Mouse (Mus musculus) kidney, postnatal 4 days (tissue): Measurements from ENCODE around the gene Ago3.

Source experiments
- DNase-seq, 2 experiments: peaks; one replicate each; pipeline ENCODE4 v3.0.0; 2021; ENCODE audit warnings: mixed read lengths in 2 of 2

Ago3 gene

DNA sequence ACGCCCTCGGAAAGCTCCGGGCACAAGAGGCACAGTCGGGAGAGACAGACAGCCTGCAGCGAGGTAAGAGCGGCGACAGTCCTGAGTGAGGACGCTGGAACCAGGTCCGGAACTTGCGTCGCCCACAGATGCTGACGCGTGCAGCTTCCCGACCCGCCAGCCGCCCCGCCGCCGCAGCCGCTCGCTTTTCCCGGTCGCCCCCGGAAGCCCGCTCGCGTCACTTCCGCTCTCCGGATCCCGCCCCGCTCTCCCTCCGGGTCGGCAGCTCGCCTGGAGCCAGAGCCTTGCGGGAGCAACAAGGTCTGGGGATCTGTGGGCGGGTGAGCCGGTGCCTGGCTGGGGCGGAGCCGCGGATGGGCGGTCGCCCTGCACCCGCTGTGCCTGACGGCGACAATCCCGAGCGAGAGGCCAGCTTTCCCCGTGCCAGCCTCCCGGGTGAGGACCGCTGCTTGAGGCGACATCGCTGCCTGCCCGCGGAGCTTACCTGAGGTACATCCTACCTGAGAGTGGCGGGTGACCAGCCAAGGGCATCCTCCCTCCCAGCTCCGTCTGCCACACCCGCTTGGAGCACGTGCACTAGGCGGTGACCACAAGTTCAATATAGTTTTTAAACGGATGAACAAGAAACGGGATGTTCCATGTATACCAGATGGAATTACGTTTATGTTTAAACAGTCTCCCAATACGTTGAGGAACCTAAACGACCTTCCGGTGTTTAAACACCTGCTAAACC, at the start of gene Ago3:
Ago3 (minus strand) TSS at position 210 of the 733 bp plus-strand sequence.
- peak; percentile 96 to 97 for DNase-seq

DNA sequence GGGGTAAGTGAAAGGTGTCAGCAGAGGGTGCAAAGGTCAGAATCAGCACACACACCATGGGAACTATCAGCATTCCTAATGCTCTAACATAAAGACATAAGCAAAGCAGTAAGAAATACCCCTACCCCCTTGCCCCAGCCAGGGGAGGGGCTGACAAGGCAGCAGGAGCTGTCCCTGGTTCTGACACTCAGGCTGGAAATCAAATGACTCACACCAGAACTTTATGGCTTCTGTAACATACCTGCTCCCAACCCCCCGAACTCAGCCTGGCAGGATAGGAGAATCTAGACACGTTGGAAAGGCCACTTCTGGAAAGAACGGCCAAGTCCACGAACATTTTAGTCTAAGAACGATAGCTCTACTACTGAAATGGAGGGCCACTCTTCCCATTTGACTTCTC, 43.7 kb upstream of the Ago3 start:
- DNase-seq = peak; percentile 44 to 55

GRCm38 (mm10) chr4:126469334-126469733, 40.0 kb upstream of the Ago3 start:
- no peak for DNase-seq

- DNase-seq = no peak
These were observed 39.6 kb upstream of the Ago3 start for GRCm38 (mm10) chr4:126468925-126469324.

DNA sequence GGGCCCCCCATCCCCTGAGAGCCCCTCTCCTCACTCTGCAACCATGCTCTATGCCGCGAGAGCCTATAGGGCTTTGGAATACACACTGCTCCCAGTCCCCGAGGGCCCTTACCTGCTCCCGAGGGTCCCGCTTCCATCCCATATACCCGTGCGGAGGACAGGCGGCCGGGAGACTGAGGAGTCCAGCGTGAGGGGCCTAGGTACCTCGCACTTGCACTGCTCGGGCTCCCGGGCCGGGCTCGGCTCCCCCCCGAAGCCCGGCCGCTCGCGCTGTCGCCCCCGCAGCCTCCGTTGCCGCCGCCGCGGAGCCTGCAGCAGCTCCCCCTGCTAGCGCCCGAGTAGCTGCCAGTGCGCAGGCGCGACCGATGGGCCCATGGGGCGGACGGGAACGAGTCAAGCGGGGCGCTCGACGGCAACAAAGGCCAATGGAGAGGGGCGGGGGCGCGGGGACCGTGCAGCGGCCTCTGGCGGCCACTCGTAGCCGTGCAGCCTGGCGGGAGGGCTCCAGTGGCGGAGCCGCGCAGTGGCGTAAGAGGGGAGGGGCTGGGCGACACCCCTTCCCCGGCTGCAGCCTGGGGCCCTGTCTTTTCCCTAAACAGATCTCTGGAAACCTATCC, 39.0 kb upstream of the Ago3 start, which contains the start of gene Ago1:
Ago1 (minus strand) TSS at position 299 of the 617 bp plus-strand sequence.
- DNase-seq = peak; percentile 96 to 97

- DNase-seq = peak; percentile 80 to 89
These were observed 38.4 kb upstream of the Ago3 start for GRCm38 (mm10) chr4:126467721-126468284.

GRCm38 (mm10) chr4:126466251-126466750, 36.9 kb upstream of the Ago3 start:
- peak; percentile 7 for DNase-seq

GRCm38 (mm10) chr4:126465843-126466242, 36.5 kb upstream of the Ago3 start:
- DNase-seq = peak; percentile 57 to 68

DNA sequence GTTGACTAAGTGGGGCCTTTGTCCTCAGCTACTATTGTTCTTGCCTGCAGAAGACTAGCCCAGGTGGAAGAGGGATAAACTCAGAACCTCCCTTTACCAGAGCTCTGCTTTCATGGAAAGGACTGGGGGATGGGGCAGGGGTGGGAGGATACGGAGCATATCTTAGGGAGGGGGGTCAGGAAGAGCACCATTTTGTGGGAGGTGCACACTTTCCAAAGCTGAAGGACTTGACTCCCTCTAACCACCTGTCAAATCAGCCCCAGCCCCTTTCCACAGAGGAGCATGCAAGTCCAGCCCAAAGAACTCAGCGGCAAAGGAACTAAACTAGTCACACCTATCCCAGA, 35.5 kb upstream of the Ago3 start:
- DNase-seq = no peak

DNA sequence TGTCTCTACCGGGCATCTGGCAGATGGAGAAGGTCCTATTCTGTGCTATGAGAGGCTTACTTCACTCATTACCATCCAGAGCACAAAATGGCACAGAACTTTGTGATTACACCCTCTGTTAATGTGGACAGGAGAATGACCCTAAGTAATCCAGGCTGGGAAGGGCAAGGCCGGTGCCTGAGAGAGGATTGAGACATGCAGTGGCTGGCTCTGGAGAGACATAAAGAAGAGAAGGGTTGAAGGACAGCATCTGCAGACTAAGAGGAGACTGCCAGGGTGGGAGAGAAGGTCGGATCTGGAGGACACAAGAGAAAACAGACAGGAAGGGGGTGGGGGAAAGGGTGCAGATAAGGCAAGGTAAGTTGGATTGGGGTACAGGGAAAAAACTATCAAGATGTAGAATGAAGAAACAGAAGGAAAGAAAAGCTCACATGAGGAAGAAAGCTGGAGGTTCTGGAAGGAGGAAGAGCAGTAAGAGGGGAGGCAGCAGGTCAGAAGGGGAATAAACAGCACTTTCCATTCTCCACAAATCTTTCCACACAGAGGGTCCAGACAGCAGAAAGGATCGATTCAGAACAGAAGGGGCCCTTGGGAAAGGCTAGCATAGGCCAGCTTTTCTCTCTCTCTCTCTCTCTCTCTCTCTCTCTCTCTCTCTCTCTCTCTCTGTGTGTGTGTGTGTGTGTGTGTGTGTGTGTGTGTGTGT, 35.0 kb upstream of the Ago3 start:
- no peak for DNase-seq

DNA sequence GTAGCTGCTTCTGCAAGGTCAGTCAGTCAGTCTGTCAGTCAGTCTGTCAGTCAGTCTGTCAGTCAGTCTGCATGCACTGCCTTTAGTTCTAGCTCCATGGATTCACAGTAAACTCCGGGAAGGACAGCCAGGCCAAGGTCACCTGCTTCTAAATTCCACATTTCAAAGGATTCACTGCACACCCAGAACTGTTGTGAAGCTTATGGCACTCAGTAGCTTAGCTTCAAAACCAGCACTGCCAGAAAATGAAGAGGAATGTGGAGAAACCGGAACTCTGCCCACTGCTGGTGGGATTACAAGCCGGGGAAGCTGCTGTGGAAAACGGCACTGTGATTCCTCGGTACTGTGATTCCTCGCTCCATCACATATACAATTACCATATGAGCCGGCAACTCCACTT, 26.1 kb upstream of the Ago3 start:
- DNase-seq = no peak

DNA sequence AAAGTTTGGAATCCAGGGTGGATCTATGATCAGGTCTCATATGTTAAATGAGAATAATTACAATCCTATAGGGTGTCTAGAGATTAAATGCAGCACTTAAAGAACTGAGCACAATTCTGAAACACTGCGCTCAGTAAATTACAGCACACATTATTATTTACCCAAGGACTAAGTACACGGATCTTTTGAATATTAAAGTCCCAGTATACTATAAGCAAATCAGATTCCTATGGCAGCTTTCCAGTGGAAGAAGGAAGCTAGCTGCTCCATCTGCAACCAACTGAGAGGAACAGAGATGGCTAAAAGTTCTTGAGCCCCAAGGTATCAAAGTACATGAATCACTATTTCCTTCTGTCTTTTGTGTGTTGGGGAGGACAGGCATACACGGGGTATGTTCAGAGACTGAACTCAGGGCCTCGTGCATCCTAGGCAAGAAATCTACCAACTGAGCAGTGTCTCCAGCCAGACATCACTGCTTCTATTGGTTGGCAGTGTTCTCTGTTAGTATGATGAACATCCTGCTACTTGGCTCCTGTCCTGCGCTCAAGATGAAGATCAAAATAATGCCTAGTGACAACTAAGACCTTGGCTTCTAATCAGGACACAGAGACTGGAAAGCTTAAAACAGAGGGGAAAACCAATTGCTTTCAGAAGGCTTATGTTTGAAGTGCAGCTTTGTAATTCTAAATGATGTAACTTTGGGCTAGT, 25.3 kb upstream of the Ago3 start:
- no peak for DNase-seq

GRCm38 (mm10) chr4:126450268-126450667, 20.9 kb upstream of the Ago3 start:
- DNase-seq = no peak

DNA sequence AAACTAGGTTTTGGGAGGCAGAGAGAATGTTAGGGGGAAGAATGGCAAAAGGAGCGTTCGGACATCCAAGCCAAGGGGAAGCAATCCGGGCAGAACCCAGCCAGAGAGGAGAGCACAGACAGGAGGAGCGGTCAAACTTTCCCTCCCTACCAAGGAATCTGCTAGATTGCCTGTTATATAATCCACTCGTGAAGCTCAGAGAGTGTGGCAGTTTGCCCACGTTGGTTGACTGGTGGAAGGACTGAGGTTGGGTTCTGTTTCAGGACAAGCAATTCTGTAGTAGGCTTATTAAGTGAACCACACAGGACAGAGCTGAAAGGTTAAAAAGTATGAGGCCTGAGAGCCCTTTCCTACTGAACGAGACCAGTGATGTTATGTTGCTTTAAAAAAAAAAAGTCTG, 17.8 kb upstream of the Ago3 start:
- no peak for DNase-seq

GRCm38 (mm10) chr4:126444528-126444927, 15.2 kb upstream of the Ago3 start:
- DNase-seq = no peak

GRCm38 (mm10) chr4:126438261-126438660, 8.9 kb upstream of the Ago3 start:
- no peak for DNase-seq

- peak in 1 of 2 experiments; percentile 13 for DNase-seq
These were observed 6.9 kb upstream of the Ago3 start for GRCm38 (mm10) chr4:126436268-126436667.

GRCm38 (mm10) chr4:126434094-126434493, 4.7 kb upstream of the Ago3 start:
- no peak for DNase-seq

DNA sequence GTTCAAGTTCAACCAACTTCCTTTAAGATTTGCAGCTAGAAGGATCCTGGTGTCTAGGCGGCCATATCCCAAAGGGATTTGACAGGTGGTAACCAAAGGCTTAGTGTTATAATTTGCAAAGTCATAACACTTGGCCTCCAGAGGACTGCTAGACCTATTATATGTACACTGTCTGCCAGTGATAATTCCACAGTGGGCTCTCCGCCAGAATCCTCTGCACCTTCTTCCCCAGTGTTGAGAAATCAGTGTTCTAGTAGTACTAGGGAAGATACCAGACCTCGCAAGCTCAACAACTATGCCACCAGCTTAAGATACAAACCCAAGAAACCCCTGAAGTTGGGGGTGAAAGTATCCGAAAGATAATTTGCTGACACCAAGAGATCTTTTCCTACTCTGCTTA, 3.8 kb upstream of the Ago3 start:
- DNase-seq = no peak

DNA sequence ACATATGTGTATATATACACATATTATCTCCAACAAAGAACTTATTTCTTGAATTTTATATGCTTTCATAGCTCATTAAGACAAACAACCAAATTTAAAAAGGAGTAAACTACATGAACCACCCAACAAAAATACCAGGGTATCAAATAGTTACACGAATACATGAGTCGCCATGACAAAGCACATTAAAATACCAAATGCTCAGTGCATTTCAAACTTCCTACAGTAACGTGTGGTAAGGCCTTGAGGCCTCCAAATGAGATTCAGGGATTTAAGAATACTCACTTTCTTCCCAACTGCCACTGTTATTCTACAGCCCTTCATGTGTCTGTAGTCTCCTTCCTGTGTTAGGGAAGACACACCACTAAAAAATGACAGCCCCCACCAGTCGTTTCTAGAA, 2.4 kb upstream of the Ago3 start:
- no peak for DNase-seq

DNA sequence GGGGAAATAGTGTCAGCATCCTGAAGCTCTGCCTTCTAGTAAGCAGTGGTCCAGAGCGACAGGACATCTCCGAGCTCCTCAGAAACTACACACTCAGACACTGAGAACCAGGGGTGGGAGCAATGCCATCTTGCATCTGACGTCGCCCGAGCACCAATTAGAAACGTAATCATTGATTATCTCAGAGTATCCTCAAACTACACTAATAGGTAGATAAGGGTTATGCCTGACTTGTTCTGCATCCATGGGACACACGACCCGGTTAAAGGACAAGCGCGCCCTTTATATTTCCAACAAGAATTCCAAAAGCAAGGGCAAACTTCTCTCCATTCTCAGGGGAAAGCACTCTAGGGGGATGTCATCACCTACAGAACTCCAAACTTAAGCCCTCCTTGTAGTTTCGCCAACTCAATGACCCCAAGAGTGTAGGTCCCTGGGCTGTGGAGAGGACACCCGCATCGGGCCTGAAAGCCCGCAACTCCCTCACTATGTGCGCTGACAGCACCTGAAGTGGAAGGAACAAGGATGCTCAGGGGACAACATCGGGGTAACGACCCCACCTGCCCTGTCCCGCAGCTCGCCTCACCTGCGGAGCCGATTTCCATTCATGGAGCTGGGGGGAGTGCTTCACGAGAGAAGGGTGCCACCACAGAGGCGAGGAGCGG, 542 bp downstream of the Ago3 start:
- peak in 1 of 2 experiments; percentile 13 for DNase-seq

DNA sequence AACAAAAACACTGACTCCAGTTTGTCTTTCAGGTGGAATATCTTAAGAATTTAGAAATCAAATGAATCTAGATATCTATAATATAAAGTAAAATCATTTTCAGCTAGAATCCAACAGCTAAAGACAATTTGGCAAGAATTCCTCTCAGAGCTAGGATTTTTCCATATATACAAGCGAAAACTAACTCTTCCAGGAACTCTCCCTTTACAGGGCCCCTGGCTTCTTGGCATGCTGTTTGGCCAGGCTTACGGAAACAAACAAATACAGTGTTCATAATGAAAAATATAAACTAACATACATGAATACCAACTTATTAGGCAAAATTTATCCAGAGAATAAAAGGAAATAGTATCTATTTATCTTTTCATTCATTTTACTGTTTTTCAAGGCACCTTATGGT, 5.5 kb downstream of the Ago3 start:
- no peak for DNase-seq
